Mouse (Mus musculus): ENCODE results near the gene Ms4a4c. TPM values are rescaled to one million over a fixed set of nuclear protein-coding genes. Genes with fewer than 3 reads are reported as not detected.
"Not testable (repeated sequence)": the region's sequence is repeated elsewhere in the genome, so short reads cannot be mapped to it uniquely, and the experiment has no call there.

The Ms4a4c gene
- polyA plus RNA-seq, 1 experiment: not detected

DNA sequence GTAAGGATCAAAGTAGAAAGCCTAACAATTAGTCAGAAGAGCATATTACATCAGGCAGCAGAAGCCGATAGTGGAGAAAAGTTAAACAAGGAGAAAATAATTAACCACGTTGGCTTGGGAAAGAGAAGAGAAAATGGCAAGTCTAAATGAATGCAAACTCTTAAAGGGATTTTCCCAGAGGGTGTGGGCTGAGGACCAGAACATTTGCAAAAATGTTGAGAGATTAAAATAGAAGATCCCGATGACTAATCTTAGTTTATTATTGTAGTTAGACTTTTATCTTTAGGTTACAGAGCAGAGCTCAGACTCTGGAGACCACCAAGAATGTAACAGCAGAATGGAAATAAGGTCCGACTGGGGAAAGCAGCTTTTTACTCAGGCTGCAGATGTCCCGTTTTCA lies 61.9 kb downstream of the Ms4a4c start:
- Histone ChIP-seq H3K79me2 (ENCODE audit: control insufficient read depth, insufficient read depth) (no peaks in the 10 kb centered on the region), H3K4me3 (no peak overlapping the region), H3ac (ENCODE audit: control insufficient read depth, insufficient read length) (no peak overlapping the region), H3K4me2 (ENCODE audit: low read depth) (no peak overlapping the region), H3K36me3 (ENCODE audit: control insufficient read depth, insufficient read depth) (no peaks in the 10 kb centered on the region), H3K27me3 (ENCODE audit: control insufficient read depth, insufficient read depth, insufficient read length) (no peaks in the 10 kb centered on the region)
- no peak for TF ChIP-seq E2F4 (IDR thresholded peaks at IDR 0.05; ENCODE audit: insufficient read depth)
- no peak for TF ChIP-seq MYOG (IDR thresholded peaks at IDR 0.05; ENCODE audit: control insufficient read depth in 1 of 3, insufficient read depth in 1 of 3, insufficient read length in 2 of 3, low read depth in 2 of 3)
- no peak for TF ChIP-seq MAX (IDR thresholded peaks at IDR 0.05; ENCODE audit: low read depth)
- TF ChIP-seq TCF3 (IDR thresholded peaks at IDR 0.05; ENCODE audit: insufficient read length, low read depth): no peak
- no peak for TF ChIP-seq POLR2AphosphoS2 (IDR thresholded peaks at IDR 0.05; ENCODE audit: insufficient read length, low read depth)
- no peak for TF ChIP-seq USF1 (IDR thresholded peaks at IDR 0.05; ENCODE audit: low read depth)
- TF ChIP-seq CEBPB (IDR thresholded peaks at IDR 0.05; ENCODE audit: insufficient read depth, poor library complexity, severe bottlenecking): no peak
- TF ChIP-seq SRF (IDR thresholded peaks at IDR 0.05; ENCODE audit: control insufficient read depth, insufficient read length, low read depth): no peak
- no peak for TF ChIP-seq REST (IDR thresholded peaks at IDR 0.05; ENCODE audit: insufficient read depth, insufficient read length)
- no peak for TF ChIP-seq TCF12 (IDR thresholded peaks at IDR 0.05; ENCODE audit: insufficient read depth, poor library complexity, severe bottlenecking)
- TF ChIP-seq MYOD1 (IDR thresholded peaks at IDR 0.05; ENCODE audit: control insufficient read depth in 1 of 3, insufficient read length in 2 of 3, low read depth in 2 of 3): no peak
- no peak for TF ChIP-seq POLR2A (IDR thresholded peaks at IDR 0.05; ENCODE audit: insufficient read length, low read depth)

DNA sequence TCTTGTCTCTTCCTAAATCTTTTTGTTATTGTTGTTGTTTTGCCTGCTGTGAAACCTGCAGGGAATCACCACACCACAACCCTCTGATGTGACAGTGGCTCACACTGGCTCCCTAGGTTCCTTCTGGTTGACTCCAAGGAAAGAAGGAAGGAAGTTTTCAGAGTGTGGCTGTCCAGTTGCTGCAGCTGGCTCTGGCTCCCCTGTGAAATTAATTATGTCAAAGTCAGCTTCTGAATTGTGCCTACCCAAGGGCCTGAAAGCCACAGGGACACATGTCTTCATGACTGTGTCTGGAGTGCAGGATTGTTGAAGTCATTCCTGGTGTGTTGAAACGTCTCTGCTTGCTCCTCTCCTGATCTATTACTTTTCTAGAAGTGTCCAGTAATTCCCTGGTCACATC lies 63.8 kb downstream of the Ms4a4c start:
- not testable (repeated sequence) for H3K27me3 ChIP-seq (ENCODE audit: control insufficient read depth, insufficient read depth, insufficient read length); H3ac ChIP-seq (ENCODE audit: control insufficient read depth, insufficient read length); H3K36me3 ChIP-seq (ENCODE audit: control insufficient read depth, insufficient read depth); H3K4me2 ChIP-seq (ENCODE audit: low read depth); H3K4me3 ChIP-seq; H3K79me2 ChIP-seq (ENCODE audit: control insufficient read depth, insufficient read depth)

DNA sequence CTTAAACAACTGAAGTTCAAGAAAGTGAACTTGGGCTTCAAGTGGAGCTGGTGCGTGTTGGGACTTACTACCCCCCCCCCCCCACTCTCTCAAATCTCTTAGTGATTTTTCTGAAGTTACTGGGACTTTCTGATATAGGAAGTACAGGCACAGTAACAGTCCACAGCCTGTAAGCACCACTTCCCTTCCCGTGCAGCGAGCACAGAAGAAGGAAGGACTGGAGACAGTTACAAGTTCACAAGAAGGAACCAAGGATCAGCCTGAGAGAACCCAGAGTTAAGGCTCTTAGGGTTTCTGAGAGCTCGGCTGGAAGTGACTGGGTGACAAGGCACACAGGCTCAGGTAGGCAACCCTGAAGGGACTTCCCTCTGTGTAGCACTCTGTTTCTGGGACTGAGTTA lies 64.6 kb downstream of the Ms4a4c start, which contains the start of gene Ms4a6c:
Gene Ms4a6c, plus strand, starts transcription at position 152 of the 400 bp plus-strand sequence.
- H3ac ChIP-seq (ENCODE audit: control insufficient read depth, insufficient read length); H3K36me3 ChIP-seq (ENCODE audit: control insufficient read depth, insufficient read depth); H3K4me3 ChIP-seq; H3K27me3 ChIP-seq (ENCODE audit: control insufficient read depth, insufficient read depth, insufficient read length); H3K4me2 ChIP-seq (ENCODE audit: low read depth); H3K79me2 ChIP-seq (ENCODE audit: control insufficient read depth, insufficient read depth): not testable (repeated sequence)

Other genes with a start within 250 kb of the Ms4a4c start
- gene 1700025F22Rik, start 239.4 kb upstream of the Ms4a4c start, polyA plus RNA-seq (2012; fragmentation: generic; extraction: Trizol): not detected
- not detected for gene Ms4a13, start 208.0 kb upstream of the Ms4a4c start, polyA plus RNA-seq (2012; fragmentation: generic; extraction: Trizol)
- gene Ms4a12, start 172.3 kb upstream of the Ms4a4c start, polyA plus RNA-seq (2012; fragmentation: generic; extraction: Trizol): not detected
- not detected for gene Ms4a1, start 138.5 kb upstream of the Ms4a4c start, polyA plus RNA-seq (2012; fragmentation: generic; extraction: Trizol)
- not detected for gene Ms4a5, start 120.9 kb upstream of the Ms4a4c start, polyA plus RNA-seq (2012; fragmentation: generic; extraction: Trizol)
- gene Ms4a14, start 90.3 kb upstream of the Ms4a4c start, polyA plus RNA-seq (2012; fragmentation: generic; extraction: Trizol): not detected
- not detected for gene Ms4a7, start 68.6 kb upstream of the Ms4a4c start, polyA plus RNA-seq (2012; fragmentation: generic; extraction: Trizol)
- not detected for gene Ms4a4a, start 29.2 kb upstream of the Ms4a4c start, polyA plus RNA-seq (2012; fragmentation: generic; extraction: Trizol)
- not detected for gene Ms4a4b, start 38.8 kb downstream of the Ms4a4c start, polyA plus RNA-seq (2012; fragmentation: generic; extraction: Trizol)
- gene Ms4a6c, start 64.6 kb downstream of the Ms4a4c start, polyA plus RNA-seq (2012; fragmentation: generic; extraction: Trizol): not detected
- not detected for gene Gm8369, start 81.2 kb downstream of the Ms4a4c start, polyA plus RNA-seq (2012; fragmentation: generic; extraction: Trizol)
- gene Ms4a6b, start 111.7 kb downstream of the Ms4a4c start, polyA plus RNA-seq (2012; fragmentation: generic; extraction: Trizol): not detected
- gene Ms4a4d, start 132.0 kb downstream of the Ms4a4c start, polyA plus RNA-seq (2012; fragmentation: generic; extraction: Trizol): 0.08 TPM
- gene Ms4a6d, start 200.1 kb downstream of the Ms4a4c start, polyA plus RNA-seq (2012; fragmentation: generic; extraction: Trizol): 0.08 TPM
- gene Ms4a2, start 218.9 kb downstream of the Ms4a4c start, polyA plus RNA-seq (2012; fragmentation: generic; extraction: Trizol): not detected
- gene Ms4a3, start 236.1 kb downstream of the Ms4a4c start, polyA plus RNA-seq (2012; fragmentation: generic; extraction: Trizol): not detected